Mouse (Mus musculus) brown adipose tissue, adult 24 weeks (tissue): ENCODE measurements around the gene Psme4. TPM values are rescaled to one million over a fixed set of nuclear protein-coding genes. Genes with fewer than 3 reads are reported as not detected.
A peak's percentile ranks its signal among the peaks of the same experiment; 100 is the strongest.

Source experiments
- H3K27ac ChIP-seq: fragments of 200-500 bp; replicated peaks from 2 replicates; pipeline ENCODE4 v1.5.1; 2012; ENCODE audit warnings: low read depth, mild to moderate bottlenecking, low read length
- H3K4me1 ChIP-seq: fragments of 200-500 bp; 2 replicates; pipeline ENCODE4 v1.6.1; 2012; ENCODE audit warnings: low read length, mixed read lengths; ENCODE audit not compliant: control insufficient read depth, insufficient read depth, insufficient read length
- H3K4me3 ChIP-seq: fragments of 200-500 bp; 2 replicates; pipeline ENCODE4 v1.5.1; 2012; ENCODE audit warnings: low read depth, mild to moderate bottlenecking, low read length, moderate library complexity; ENCODE audit not compliant: insufficient read depth
- polyA plus RNA-seq: library from polyadenylated mRNA; stranded (reverse); fragments of >200 nt; gene quantifications from 2 replicates; pipeline ENCODE4 v1.2.4, GENCODE M21; 2012; ENCODE audit not compliant: missing spikeins, insufficient read depth, insufficient read length

Gene Psme4
- polyA plus RNA-seq, 1 experiment, result 45.7 TPM

GRCm38 (mm10) chr11:30771904-30772581 lies 517 bp downstream of the Psme4 start:
- peak overlapping the region; percentile 20 for H3K27ac ChIP-seq
- peaks cover 5% of the 10 kb centered on the region for H3K4me1 ChIP-seq
- H3K4me3 ChIP-seq, result peak overlapping the region; percentile 88

- H3K27ac ChIP-seq, result peak overlapping the region; percentile 19
- peaks cover 10% of the 10 kb centered on the region for H3K4me1 ChIP-seq
- H3K4me3 ChIP-seq, result peak overlapping the region; percentile 88
Measured at GRCm38 (mm10) chr11:30772777-30773417, 1.4 kb downstream of the Psme4 start.

- Histone ChIP-seq H3K4me1 (peaks cover 10% of the 10 kb centered on the region), H3K27ac (no peak overlapping the region), H3K4me3 (no peak overlapping the region)
Measured at GRCm38 (mm10) chr11:30774638-30775037, 3.1 kb downstream of the Psme4 start.

- Histone ChIP-seq H3K4me3 (no peak overlapping the region), H3K4me1 (peaks cover 10% of the 10 kb centered on the region), H3K27ac (no peak overlapping the region)
Measured at GRCm38 (mm10) chr11:30777498-30777897, 6.0 kb downstream of the Psme4 start.

- H3K4me1 ChIP-seq, result peaks cover 8% of the 10 kb centered on the region
- H3K4me3 ChIP-seq, result no peak overlapping the region
- H3K27ac ChIP-seq, result no peak overlapping the region
Measured at GRCm38 (mm10) chr11:30780893-30781292, 9.4 kb downstream of the Psme4 start.

- Histone ChIP-seq H3K27ac (no peak overlapping the region), H3K4me1 (peaks cover 8% of the 10 kb centered on the region), H3K4me3 (no peak overlapping the region)
Measured at GRCm38 (mm10) chr11:30781612-30782011, 10.1 kb downstream of the Psme4 start.

GRCm38 (mm10) chr11:30785497-30785896 lies 14.0 kb downstream of the Psme4 start:
- Histone ChIP-seq H3K27ac (no peak overlapping the region), H3K4me1 (peaks cover 3% of the 10 kb centered on the region; the same call in 1 of the 2 replicates)

GRCm38 (mm10) chr11:30786230-30786983 lies 14.9 kb downstream of the Psme4 start:
- Histone ChIP-seq H3K4me3 (no peak overlapping the region), H3K4me1 (peaks cover 3% of the 10 kb centered on the region; the same call in 1 of the 2 replicates), H3K27ac (no peak overlapping the region)

More at GRCm38 (mm10) chr11:30785497-30785896, 14.0 kb downstream of the Psme4 start:
- H3K4me3 ChIP-seq, result no peak overlapping the region

- no peaks in the 10 kb centered on the region for H3K4me1 ChIP-seq
- H3K4me3 ChIP-seq, result no peak overlapping the region
- H3K27ac ChIP-seq, result no peak overlapping the region
Measured at GRCm38 (mm10) chr11:30792680-30793079, 21.2 kb downstream of the Psme4 start.

GRCm38 (mm10) chr11:30793753-30794152 lies 22.2 kb downstream of the Psme4 start:
- Histone ChIP-seq H3K4me3 (no peak overlapping the region), H3K27ac (no peak overlapping the region), H3K4me1 (no peaks in the 10 kb centered on the region)

- Histone ChIP-seq H3K4me1 (no peaks in the 10 kb centered on the region), H3K4me3 (no peak overlapping the region), H3K27ac (no peak overlapping the region)
Measured at GRCm38 (mm10) chr11:30797236-30797635, 25.7 kb downstream of the Psme4 start.

GRCm38 (mm10) chr11:30799496-30799895 lies 28.0 kb downstream of the Psme4 start:
- Histone ChIP-seq H3K4me3 (no peak overlapping the region), H3K27ac (no peak overlapping the region), H3K4me1 (no peaks in the 10 kb centered on the region)

- Histone ChIP-seq H3K4me3 (no peak overlapping the region), H3K4me1 (no peaks in the 10 kb centered on the region), H3K27ac (no peak overlapping the region)
Measured at GRCm38 (mm10) chr11:30800091-30800490, 28.6 kb downstream of the Psme4 start.

GRCm38 (mm10) chr11:30802421-30802820 lies 30.9 kb downstream of the Psme4 start:
- H3K4me1 ChIP-seq, result no peaks in the 10 kb centered on the region
- no peak overlapping the region for H3K4me3 ChIP-seq
- H3K27ac ChIP-seq, result no peak overlapping the region

GRCm38 (mm10) chr11:30821116-30821515 lies 49.6 kb downstream of the Psme4 start:
- Histone ChIP-seq H3K4me3 (no peak overlapping the region), H3K4me1 (no peaks in the 10 kb centered on the region), H3K27ac (no peak overlapping the region)
